Mouse (Mus musculus) ovary, postnatal 10 days (tissue): ENCODE measurements around the gene Hoxb5.

Source experiments
- DNase-seq: peaks from one replicate; pipeline ENCODE4 v3.0.0; 2022; ENCODE audit warnings: low spot score

Gene Hoxb5

GRCm38 (mm10) chr11:96288455-96289221 lies 14.5 kb upstream of the Hoxb5 start:
- no peak for DNase-seq

GRCm38 (mm10) chr11:96289293-96289692 lies 13.8 kb upstream of the Hoxb5 start:
- no peak for DNase-seq

GRCm38 (mm10) chr11:96289837-96290236 lies 13.3 kb upstream of the Hoxb5 start:
- no peak for DNase-seq

DNA sequence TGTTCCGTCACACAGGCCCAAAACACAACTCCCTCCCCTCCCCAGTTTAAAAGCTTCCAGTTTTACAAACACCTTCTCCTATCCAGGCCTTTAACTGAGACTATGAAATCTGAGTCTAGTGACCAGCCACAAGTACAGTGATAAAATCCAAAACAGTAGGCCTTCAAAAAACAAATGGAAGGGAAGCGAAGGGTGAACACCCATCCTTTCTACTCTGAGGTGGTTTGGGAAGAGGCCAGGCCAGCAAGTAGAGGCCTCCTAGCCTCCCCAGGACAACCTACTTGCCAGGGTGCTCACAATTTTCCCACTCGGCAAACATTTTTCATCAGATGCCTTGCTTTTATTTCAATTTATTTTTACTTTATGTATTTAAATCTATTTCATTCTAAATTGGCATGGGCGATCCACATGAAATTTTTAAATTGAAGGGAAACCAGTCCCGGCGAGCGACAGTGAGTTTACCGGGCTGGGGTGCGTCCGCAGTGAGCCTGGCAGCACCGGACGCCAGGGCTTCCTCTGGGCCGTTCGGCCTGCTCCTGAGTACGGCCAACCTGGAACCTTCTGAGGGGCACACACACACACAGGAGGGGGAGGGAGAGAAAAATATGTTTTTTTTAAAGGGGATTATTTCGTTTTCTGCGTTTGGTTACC lies 12.3 kb upstream of the Hoxb5 start:
- no peak for DNase-seq

GRCm38 (mm10) chr11:96291681-96292564 lies 11.2 kb upstream of the Hoxb5 start, which contains the start of gene Hoxb6:
Gene Hoxb6 (plus strand): TSS chr11:96292476.
- no peak for DNase-seq

- no peak for DNase-seq
Observed at GRCm38 (mm10) chr11:96292565-96293301, 10.4 kb upstream of the Hoxb5 start.

- no peak for DNase-seq
Observed at GRCm38 (mm10) chr11:96293302-96293921, 9.7 kb upstream of the Hoxb5 start.

DNA sequence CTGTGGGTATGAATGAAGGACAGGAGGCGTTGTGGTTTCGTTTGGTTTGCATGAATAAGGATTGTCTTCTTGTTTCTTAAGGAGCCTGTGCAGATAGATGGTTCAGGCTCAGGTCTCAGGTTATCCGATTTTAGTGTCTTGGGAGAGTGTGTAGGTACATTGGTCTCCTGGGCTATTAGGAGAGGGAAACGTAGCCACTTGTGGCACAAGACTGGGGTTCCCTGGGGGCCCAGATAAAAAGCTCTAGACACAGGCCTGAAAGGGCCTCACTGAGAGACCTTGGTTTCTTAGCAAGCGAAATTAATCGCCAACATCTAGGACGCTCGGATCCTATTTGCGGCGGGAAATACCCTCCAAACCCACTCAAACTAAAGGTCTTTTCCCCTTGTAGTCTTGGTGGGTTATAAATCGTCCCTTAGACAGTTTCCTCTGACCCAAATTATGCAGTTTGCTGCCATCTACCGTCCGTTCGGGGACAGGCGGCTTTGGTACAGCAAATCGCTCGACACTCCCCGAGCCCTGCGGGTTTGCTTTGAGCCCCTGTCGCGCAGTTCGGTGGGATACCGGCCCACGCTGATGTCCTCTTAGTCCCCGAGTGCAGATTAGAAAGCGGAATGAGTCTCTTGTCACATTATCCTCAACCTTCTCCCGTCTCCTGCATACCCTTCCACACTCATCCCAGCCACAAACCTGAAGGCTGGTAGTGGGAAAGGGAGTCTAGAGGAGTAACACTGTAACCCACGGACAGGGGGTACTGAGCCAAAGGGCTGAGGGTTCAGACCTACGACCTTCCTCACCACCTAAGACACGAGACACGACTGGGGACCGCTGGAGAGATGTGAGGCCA lies 8.7 kb upstream of the Hoxb5 start:
- DNase-seq: no peak

DNA sequence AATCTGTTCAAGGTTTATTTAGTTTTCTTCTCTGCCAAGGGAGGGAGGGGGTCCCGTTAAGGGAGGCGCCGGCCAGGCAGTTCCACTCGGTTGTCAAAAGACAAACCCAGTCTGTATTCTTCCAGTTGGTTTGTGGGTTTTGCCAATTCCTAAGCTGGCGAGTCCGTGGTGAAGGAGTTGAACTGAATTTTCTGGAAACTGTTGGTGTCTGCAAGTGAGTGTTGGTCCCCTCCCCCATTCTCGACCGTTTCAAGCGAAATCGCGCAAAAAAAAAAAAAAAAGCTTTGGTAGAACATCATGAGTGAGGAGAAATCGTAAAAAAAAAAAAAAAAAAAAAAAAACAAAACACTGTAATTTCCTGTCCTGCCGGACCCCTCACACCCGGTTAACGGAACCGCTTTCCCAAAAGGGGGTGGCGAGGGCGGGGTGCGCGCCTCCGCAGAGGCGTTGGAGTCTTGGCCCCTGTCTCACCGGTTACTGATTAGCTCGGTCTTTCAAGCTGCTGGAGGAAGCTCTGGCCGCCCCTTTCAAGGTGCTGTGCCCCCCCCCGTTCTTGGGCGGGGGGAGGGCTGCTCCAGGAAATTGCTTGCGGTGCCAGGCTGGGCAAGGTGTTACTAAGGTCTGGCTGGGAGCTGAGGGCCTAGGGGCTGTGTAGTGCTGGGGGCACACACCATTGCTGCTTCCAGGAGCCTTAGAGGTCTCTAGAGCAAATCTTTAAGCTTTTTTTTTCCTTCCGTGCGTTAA lies 7.9 kb upstream of the Hoxb5 start:
- DNase-seq: no peak

- DNase-seq: no peak
Observed at GRCm38 (mm10) chr11:96296997-96297396, 6.1 kb upstream of the Hoxb5 start.

GRCm38 (mm10) chr11:96297428-96297827 lies 5.7 kb upstream of the Hoxb5 start:
- no peak for DNase-seq

- no peak for DNase-seq
Observed at GRCm38 (mm10) chr11:96297968-96298635, 5.0 kb upstream of the Hoxb5 start.

DNA sequence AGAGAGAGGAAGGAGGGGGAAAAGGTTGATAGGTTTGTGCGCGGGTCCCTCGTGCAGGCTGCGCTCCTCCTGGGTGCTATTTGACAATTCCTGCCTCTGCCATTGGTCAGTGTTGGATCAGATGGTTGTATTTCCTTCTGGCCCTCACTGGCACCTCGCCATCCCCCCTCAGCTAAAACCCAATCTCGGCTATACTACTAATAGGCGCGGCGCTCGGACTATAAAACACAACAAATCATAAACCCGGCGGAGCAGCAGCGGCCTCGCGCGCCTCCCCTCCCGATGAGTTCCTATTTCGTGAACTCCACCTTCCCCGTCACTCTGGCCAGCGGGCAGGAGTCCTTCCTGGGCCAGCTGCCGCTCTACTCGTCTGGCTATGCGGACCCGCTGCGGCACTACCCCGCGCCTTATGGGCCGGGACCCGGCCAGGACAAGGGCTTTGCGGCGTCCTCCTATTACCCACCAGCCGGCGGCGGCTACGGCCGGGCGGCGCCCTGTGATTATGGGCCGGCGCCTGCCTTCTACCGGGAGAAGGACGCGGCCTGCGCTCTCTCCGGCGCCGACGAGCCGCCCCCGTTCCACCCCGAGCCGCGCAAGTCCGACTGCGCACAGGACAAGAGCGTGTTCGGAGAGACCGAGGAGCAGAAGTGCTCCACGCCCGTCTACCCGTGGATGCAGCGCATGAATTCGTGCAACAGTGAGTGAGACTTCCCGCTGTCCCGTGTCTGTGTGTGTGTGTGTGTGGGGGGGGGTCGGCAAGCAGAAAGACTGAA lies 4.1 kb upstream of the Hoxb5 start:
- no peak for DNase-seq

GRCm38 (mm10) chr11:96299781-96300180 lies 3.4 kb upstream of the Hoxb5 start:
- DNase-seq: no peak

DNA sequence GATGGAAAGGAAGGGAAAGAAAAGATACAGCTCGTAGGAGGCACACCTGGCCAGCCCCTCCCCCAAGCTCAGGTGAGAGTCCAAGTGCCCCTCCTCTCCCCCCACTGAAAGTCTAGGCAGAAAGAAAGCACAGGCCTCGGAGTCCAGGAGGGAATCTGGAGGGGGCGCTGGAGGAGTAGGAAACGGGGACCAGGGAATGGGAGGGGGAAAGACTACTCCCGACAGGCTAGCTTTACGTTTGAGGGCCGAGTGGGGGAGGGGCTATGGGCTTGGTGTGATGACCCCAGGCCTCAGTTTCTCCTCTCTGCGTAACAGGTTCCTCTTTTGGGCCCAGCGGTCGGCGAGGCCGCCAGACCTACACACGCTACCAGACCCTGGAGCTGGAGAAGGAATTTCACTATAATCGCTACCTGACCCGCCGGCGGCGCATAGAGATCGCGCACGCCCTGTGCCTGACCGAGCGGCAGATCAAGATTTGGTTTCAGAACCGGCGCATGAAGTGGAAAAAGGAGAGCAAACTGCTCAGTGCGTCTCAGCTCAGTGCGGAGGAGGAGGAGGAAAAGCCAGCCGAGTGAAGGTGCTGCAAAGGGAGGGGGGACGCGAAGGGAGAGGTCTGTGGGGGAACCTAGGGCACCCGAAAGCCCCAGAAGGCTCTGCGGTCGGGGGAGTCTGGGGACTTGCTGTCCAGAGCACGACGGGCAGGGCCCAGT lies 2.6 kb upstream of the Hoxb5 start:
- no peak for DNase-seq

DNA sequence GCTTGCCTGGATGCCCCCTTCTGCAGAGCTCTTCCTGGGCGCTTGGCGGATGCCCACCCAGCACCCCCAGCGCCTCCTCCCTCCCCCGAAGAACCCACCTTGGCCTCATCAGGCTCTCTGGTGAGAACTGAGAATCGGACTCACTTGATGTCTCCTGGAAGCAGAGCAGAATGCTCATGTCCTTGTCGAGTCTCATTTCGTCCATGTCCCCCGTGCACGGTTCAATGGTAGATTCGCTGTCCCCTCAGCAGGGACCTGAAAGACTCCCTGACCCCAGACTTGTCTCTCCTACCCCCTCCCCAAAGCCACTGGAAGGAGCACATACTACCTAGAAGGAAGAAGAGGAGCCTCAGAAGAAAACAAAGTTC lies 2.1 kb upstream of the Hoxb5 start:
- no peak for DNase-seq

DNA sequence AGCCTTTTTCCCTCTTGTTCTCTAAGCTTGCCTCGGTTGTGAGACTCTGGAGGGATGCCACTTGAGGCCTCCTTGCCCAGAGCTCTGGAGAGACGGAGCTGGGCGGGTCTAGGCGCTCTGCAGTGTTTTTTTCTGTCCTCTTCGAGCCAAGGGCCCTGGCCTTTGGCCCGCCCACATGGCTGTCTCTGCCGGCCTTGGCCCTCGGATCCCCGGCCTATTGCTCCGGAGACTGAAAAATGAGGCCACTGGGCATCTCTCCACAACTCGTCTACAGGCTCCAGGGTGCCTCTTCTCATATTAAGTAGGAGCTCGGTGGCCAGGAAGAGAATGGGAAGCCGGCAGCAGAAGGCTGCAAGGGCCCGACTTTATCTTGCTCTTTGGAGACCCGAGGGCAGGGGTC lies 1.3 kb upstream of the Hoxb5 start:
- no peak for DNase-seq
